Mouse (Mus musculus): ENCODE data around the gene Map4. TPM values are rescaled to one million over a fixed set of nuclear protein-coding genes. Genes with fewer than 3 reads are reported as not detected.

The Map4 gene
- total RNA-seq, 2 experiments from 2014 or later, result 283 TPM

- intact Hi-C loops (cut with DNase I), result no loop called here
- no peak for DNase-seq (ENCODE audit: low spot score)
These were observed 16.9 kb upstream of the Map4 start for GRCm38 (mm10) chr9:109914269-109914926.

- intact Hi-C loops (cut with DNase I), result no loop called here
- no peak for DNase-seq (ENCODE audit: low spot score)
These were observed 13.3 kb upstream of the Map4 start for GRCm38 (mm10) chr9:109917931-109918330.

GRCm38 (mm10) chr9:109929131-109929530 is 2.1 kb upstream of the Map4 start:
- no peak for DNase-seq (ENCODE audit: low spot score)
- intact Hi-C loops (cut with DNase I), result no loop called here

- no peak for DNase-seq (ENCODE audit: low spot score)
- intact Hi-C loops (cut with DNase I), result loop anchor here (5.0 kb wide), 2 partner anchors 57 to 142 kb away; no protein-coding TSS in a partner anchor
These were observed 1.2 kb upstream of the Map4 start for GRCm38 (mm10) chr9:109930063-109930462.

- no peak for DNase-seq (ENCODE audit: low spot score)
- intact Hi-C loops (cut with DNase I), result loop anchor here (5.0 kb wide), 2 partner anchors 57 to 142 kb away; no protein-coding TSS in a partner anchor
These were observed 508 bp upstream of the Map4 start for GRCm38 (mm10) chr9:109930752-109931151.

- intact Hi-C loops (cut with DNase I), result loop anchor here (1.0 to 5.0 kb wide), 3 partner anchors 37 to 140 kb away; no protein-coding TSS in a partner anchor
- DNase-seq (ENCODE audit: low spot score), result no peak
These were observed 1.1 kb downstream of the Map4 start for GRCm38 (mm10) chr9:109932361-109932755.

- peak; percentile 41 for DNase-seq (ENCODE audit: low spot score)
These were observed 1.6 kb downstream of the Map4 start for GRCm38 (mm10) chr9:109932756-109933375.

GRCm38 (mm10) chr9:109939401-109939800 is 8.1 kb downstream of the Map4 start:
- intact Hi-C loops (cut with DNase I), result no loop called here

More at GRCm38 (mm10) chr9:109932756-109933375, 1.6 kb downstream of the Map4 start:
- intact Hi-C loops (cut with DNase I), result loop anchor here (1.0 to 5.0 kb wide), 3 partner anchors 38 to 139 kb away; no protein-coding TSS in a partner anchor

GRCm38 (mm10) chr9:109942796-109943195 is 11.5 kb downstream of the Map4 start:
- intact Hi-C loops (cut with DNase I), result no loop called here
- DNase-seq (ENCODE audit: low spot score), result no peak

More at GRCm38 (mm10) chr9:109939401-109939800, 8.1 kb downstream of the Map4 start:
- no peak for DNase-seq (ENCODE audit: low spot score)

GRCm38 (mm10) chr9:109944712-109945111 is 13.5 kb downstream of the Map4 start:
- DNase-seq (ENCODE audit: low spot score), result no peak

GRCm38 (mm10) chr9:109948546-109948945 is 17.3 kb downstream of the Map4 start:
- DNase-seq (ENCODE audit: low spot score), result no peak
- intact Hi-C loops (cut with DNase I), result no loop called here

More at GRCm38 (mm10) chr9:109944712-109945111, 13.5 kb downstream of the Map4 start:
- intact Hi-C loops (cut with DNase I), result no loop called here

- no peak for DNase-seq (ENCODE audit: low spot score)
- intact Hi-C loops (cut with DNase I), result no loop called here
These were observed 18.5 kb downstream of the Map4 start for GRCm38 (mm10) chr9:109949801-109950200.

- DNase-seq (ENCODE audit: low spot score), result no peak
- intact Hi-C loops (cut with DNase I), result no loop called here
These were observed 22.3 kb downstream of the Map4 start for GRCm38 (mm10) chr9:109953538-109953937.

GRCm38 (mm10) chr9:109954631-109955030 is 23.4 kb downstream of the Map4 start:
- intact Hi-C loops (cut with DNase I), result no loop called here
- no peak for DNase-seq (ENCODE audit: low spot score)

GRCm38 (mm10) chr9:109959456-109960150 is 28.3 kb downstream of the Map4 start:
- DNase-seq (ENCODE audit: low spot score), result no peak
- intact Hi-C loops (cut with DNase I), result no loop called here

- no peak for DNase-seq (ENCODE audit: low spot score)
- intact Hi-C loops (cut with DNase I), result no loop called here
These were observed 29.3 kb downstream of the Map4 start for GRCm38 (mm10) chr9:109960593-109960992.

GRCm38 (mm10) chr9:109964761-109965160 is 33.5 kb downstream of the Map4 start:
- intact Hi-C loops (cut with DNase I), result no loop called here
- DNase-seq (ENCODE audit: low spot score), result no peak

- no peak for DNase-seq (ENCODE audit: low spot score)
- intact Hi-C loops (cut with DNase I), result no loop called here
These were observed 37.3 kb downstream of the Map4 start for GRCm38 (mm10) chr9:109968351-109969116.

GRCm38 (mm10) chr9:109969181-109969580 is 37.9 kb downstream of the Map4 start:
- DNase-seq (ENCODE audit: low spot score), result no peak
- intact Hi-C loops (cut with DNase I), result no loop called here

GRCm38 (mm10) chr9:109969792-109970336 is 38.6 kb downstream of the Map4 start:
- intact Hi-C loops (cut with DNase I), result no loop called here
- no peak for DNase-seq (ENCODE audit: low spot score)

All from heart, postnatal 25 days (tissue).